Mouse (Mus musculus): ENCODE data around the gene Bsn. TPM values are rescaled to one million over a fixed set of nuclear protein-coding genes. Genes with fewer than 3 reads are reported as not detected.

The Bsn gene
- polyA plus RNA-seq, 1 experiment from 2014 or later: 2.7 TPM

- ATAC-seq (ENCODE audit: insufficient number of reproducible peaks, insufficient read depth, low FRiP score, low read depth): no peak
- Histone ChIP-seq H3K27me3 (ENCODE audit: control insufficient read depth, insufficient read depth, low read length) (no peaks in the 10 kb centered on the region), H3K9ac (replicated peaks; ENCODE audit: low read depth, low read length) (no peak overlapping the region), H3K9me3 (ENCODE audit: control insufficient read depth, low read depth, low read length) (no peaks in the 10 kb centered on the region), H3K4me3 (ENCODE audit: low read depth, low read length) (no peak overlapping the region), H3K4me1 (ENCODE audit: control insufficient read depth, insufficient read depth, low read length) (no peaks in the 10 kb centered on the region), H3K36me3 (ENCODE audit: control insufficient read depth, insufficient read depth, low read length) (no peaks in the 10 kb centered on the region), H3K27ac (ENCODE audit: low read length) (no peak overlapping the region), H3K4me2 (replicated peaks; ENCODE audit: low read depth, low read length) (no peak overlapping the region)
- 84% methylated on average over 12 of the region's 12 CpGs for WGBS
These were observed 35.4 kb downstream of the Bsn start for GRCm38 (mm10) chr9:108154814-108155213.

- no peak for ATAC-seq (ENCODE audit: insufficient number of reproducible peaks, insufficient read depth, low FRiP score, low read depth)
- H3K9ac ChIP-seq (replicated peaks; ENCODE audit: low read depth, low read length): no peak overlapping the region
- H3K27me3 ChIP-seq (ENCODE audit: control insufficient read depth, insufficient read depth, low read length): no peaks in the 10 kb centered on the region
- H3K27ac ChIP-seq (ENCODE audit: low read length): no peak overlapping the region
- H3K4me3 ChIP-seq (ENCODE audit: low read depth, low read length): no peak overlapping the region
- 83% methylated on average over 12 of the region's 12 CpGs for WGBS
- H3K4me2 ChIP-seq (replicated peaks; ENCODE audit: low read depth, low read length): no peak overlapping the region
- no peaks in the 10 kb centered on the region for H3K36me3 ChIP-seq (ENCODE audit: control insufficient read depth, insufficient read depth, low read length)
- H3K9me3 ChIP-seq (ENCODE audit: control insufficient read depth, low read depth, low read length): no peaks in the 10 kb centered on the region
- no peaks in the 10 kb centered on the region for H3K4me1 ChIP-seq (ENCODE audit: control insufficient read depth, insufficient read depth, low read length)
These were observed 36.4 kb downstream of the Bsn start for GRCm38 (mm10) chr9:108153516-108154448.

- Histone ChIP-seq H3K36me3 (ENCODE audit: control insufficient read depth, insufficient read depth, low read length) (no peaks in the 10 kb centered on the region), H3K4me1 (ENCODE audit: control insufficient read depth, insufficient read depth, low read length) (no peaks in the 10 kb centered on the region), H3K27ac (ENCODE audit: low read length) (no peak overlapping the region), H3K9me3 (ENCODE audit: control insufficient read depth, low read depth, low read length) (no peaks in the 10 kb centered on the region), H3K4me3 (ENCODE audit: low read depth, low read length) (no peak overlapping the region), H3K9ac (replicated peaks; ENCODE audit: low read depth, low read length) (no peak overlapping the region), H3K4me2 (replicated peaks; ENCODE audit: low read depth, low read length) (no peak overlapping the region), H3K27me3 (ENCODE audit: control insufficient read depth, insufficient read depth, low read length) (no peaks in the 10 kb centered on the region)
- ATAC-seq (ENCODE audit: insufficient number of reproducible peaks, insufficient read depth, low FRiP score, low read depth): no peak
- 67% methylated on average over 1 of the region's 1 CpGs for WGBS
These were observed 39.7 kb downstream of the Bsn start for GRCm38 (mm10) chr9:108150486-108150885.

GRCm38 (mm10) chr9:108149817-108150216, 40.4 kb downstream of the Bsn start:
- H3K9me3 ChIP-seq (ENCODE audit: control insufficient read depth, low read depth, low read length): no peaks in the 10 kb centered on the region
- ATAC-seq (ENCODE audit: insufficient number of reproducible peaks, insufficient read depth, low FRiP score, low read depth): no peak
- WGBS: 42% methylated on average over 4 of the region's 4 CpGs

GRCm38 (mm10) chr9:108147606-108148005, 42.6 kb downstream of the Bsn start:
- WGBS: 82% methylated on average over 5 of the region's 5 CpGs

More at GRCm38 (mm10) chr9:108149817-108150216, 40.4 kb downstream of the Bsn start:
- Histone ChIP-seq H3K27ac (ENCODE audit: low read length) (no peak overlapping the region), H3K27me3 (ENCODE audit: control insufficient read depth, insufficient read depth, low read length) (no peaks in the 10 kb centered on the region), H3K4me1 (ENCODE audit: control insufficient read depth, insufficient read depth, low read length) (no peaks in the 10 kb centered on the region), H3K9ac (replicated peaks; ENCODE audit: low read depth, low read length) (no peak overlapping the region), H3K36me3 (ENCODE audit: control insufficient read depth, insufficient read depth, low read length) (no peaks in the 10 kb centered on the region), H3K4me2 (replicated peaks; ENCODE audit: low read depth, low read length) (no peak overlapping the region), H3K4me3 (ENCODE audit: low read depth, low read length) (no peak overlapping the region)

GRCm38 (mm10) chr9:108146451-108146850, 43.7 kb downstream of the Bsn start:
- Histone ChIP-seq H3K27me3 (ENCODE audit: control insufficient read depth, insufficient read depth, low read length) (no peaks in the 10 kb centered on the region), H3K4me3 (ENCODE audit: low read depth, low read length) (no peak overlapping the region), H3K9ac (replicated peaks; ENCODE audit: low read depth, low read length) (no peak overlapping the region), H3K4me2 (replicated peaks; ENCODE audit: low read depth, low read length) (no peak overlapping the region), H3K27ac (ENCODE audit: low read length) (no peak overlapping the region), H3K9me3 (ENCODE audit: control insufficient read depth, low read depth, low read length) (no peaks in the 10 kb centered on the region), H3K36me3 (ENCODE audit: control insufficient read depth, insufficient read depth, low read length) (no peaks in the 10 kb centered on the region), H3K4me1 (ENCODE audit: control insufficient read depth, insufficient read depth, low read length) (no peaks in the 10 kb centered on the region)
- WGBS: 75% methylated on average over 4 of the region's 4 CpGs
- ATAC-seq (ENCODE audit: insufficient number of reproducible peaks, insufficient read depth, low FRiP score, low read depth): no peak

More at GRCm38 (mm10) chr9:108147606-108148005, 42.6 kb downstream of the Bsn start:
- Histone ChIP-seq H3K4me3 (ENCODE audit: low read depth, low read length) (no peak overlapping the region), H3K9me3 (ENCODE audit: control insufficient read depth, low read depth, low read length) (no peaks in the 10 kb centered on the region), H3K4me1 (ENCODE audit: control insufficient read depth, insufficient read depth, low read length) (no peaks in the 10 kb centered on the region), H3K36me3 (ENCODE audit: control insufficient read depth, insufficient read depth, low read length) (no peaks in the 10 kb centered on the region), H3K9ac (replicated peaks; ENCODE audit: low read depth, low read length) (no peak overlapping the region), H3K27me3 (ENCODE audit: control insufficient read depth, insufficient read depth, low read length) (no peaks in the 10 kb centered on the region), H3K27ac (ENCODE audit: low read length) (no peak overlapping the region), H3K4me2 (replicated peaks; ENCODE audit: low read depth, low read length) (no peak overlapping the region)
- no peak for ATAC-seq (ENCODE audit: insufficient number of reproducible peaks, insufficient read depth, low FRiP score, low read depth)

- Histone ChIP-seq H3K4me3 (ENCODE audit: low read depth, low read length) (no peak overlapping the region), H3K4me2 (replicated peaks; ENCODE audit: low read depth, low read length) (no peak overlapping the region), H3K9me3 (ENCODE audit: control insufficient read depth, low read depth, low read length) (no peaks in the 10 kb centered on the region), H3K9ac (replicated peaks; ENCODE audit: low read depth, low read length) (no peak overlapping the region), H3K27me3 (ENCODE audit: control insufficient read depth, insufficient read depth, low read length) (no peaks in the 10 kb centered on the region), H3K4me1 (ENCODE audit: control insufficient read depth, insufficient read depth, low read length) (no peaks in the 10 kb centered on the region), H3K36me3 (ENCODE audit: control insufficient read depth, insufficient read depth, low read length) (no peaks in the 10 kb centered on the region), H3K27ac (ENCODE audit: low read length) (no peak overlapping the region)
- no peak for ATAC-seq (ENCODE audit: insufficient number of reproducible peaks, insufficient read depth, low FRiP score, low read depth)
- WGBS: 53% methylated on average over 6 of the region's 6 CpGs
These were observed 44.4 kb downstream of the Bsn start for GRCm38 (mm10) chr9:108145740-108146139.

- H3K4me2 ChIP-seq (replicated peaks; ENCODE audit: low read depth, low read length): no peak overlapping the region
- no peak; the same call in 1 of the 2 replicates for ATAC-seq (ENCODE audit: insufficient number of reproducible peaks, insufficient read depth, low FRiP score, low read depth)
These were observed 45.6 kb downstream of the Bsn start for GRCm38 (mm10) chr9:108144371-108145270.

More at GRCm38 (mm10) chr9:108144371-108145270, 45.6 kb downstream of the Bsn start:
- no peaks in the 10 kb centered on the region for H3K36me3 ChIP-seq (ENCODE audit: control insufficient read depth, insufficient read depth, low read length)
- no peak overlapping the region for H3K9ac ChIP-seq (replicated peaks; ENCODE audit: low read depth, low read length)
- H3K27me3 ChIP-seq (ENCODE audit: control insufficient read depth, insufficient read depth, low read length): no peaks in the 10 kb centered on the region
- H3K9me3 ChIP-seq (ENCODE audit: control insufficient read depth, low read depth, low read length): no peaks in the 10 kb centered on the region
- no peak overlapping the region for H3K27ac ChIP-seq (ENCODE audit: low read length)
- H3K4me3 ChIP-seq (ENCODE audit: low read depth, low read length): no peak overlapping the region
- 78% methylated on average over 17 of the region's 17 CpGs for WGBS
- no peaks in the 10 kb centered on the region for H3K4me1 ChIP-seq (ENCODE audit: control insufficient read depth, insufficient read depth, low read length)
